Mouse (Mus musculus) thymus, postnatal 10 days (tissue): ENCODE data around the gene Tmem165.

Experiments
- DNase-seq, 2 experiments: peaks; one replicate each; pipeline ENCODE4 v3.0.0; 2021; ENCODE audit warnings: low spot score in 2 of 2

Tmem165 gene

DNA sequence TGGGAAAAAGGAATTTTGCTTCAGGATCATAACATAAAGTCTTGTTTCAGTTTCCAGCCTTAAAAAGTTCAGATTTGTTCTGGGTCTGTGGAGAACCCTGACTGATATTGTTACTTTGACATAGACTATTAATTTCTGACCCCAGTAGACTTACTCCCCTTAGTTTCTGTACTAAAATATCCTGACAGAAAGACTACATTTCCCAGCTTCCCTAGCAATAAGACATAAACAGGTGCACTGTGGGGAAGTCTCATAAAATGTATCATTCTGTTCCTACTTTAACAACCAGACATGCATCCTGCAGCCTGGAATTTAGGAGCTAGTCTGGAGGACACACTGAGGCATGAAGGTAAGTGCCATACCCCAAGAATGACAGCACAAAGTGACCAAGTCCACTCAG, 12.6 kb upstream of the Tmem165 start:
- DNase-seq: no peak

GRCm38 (mm10) chr5:76175051-76175450, 8.6 kb upstream of the Tmem165 start:
- no peak for DNase-seq

DNA sequence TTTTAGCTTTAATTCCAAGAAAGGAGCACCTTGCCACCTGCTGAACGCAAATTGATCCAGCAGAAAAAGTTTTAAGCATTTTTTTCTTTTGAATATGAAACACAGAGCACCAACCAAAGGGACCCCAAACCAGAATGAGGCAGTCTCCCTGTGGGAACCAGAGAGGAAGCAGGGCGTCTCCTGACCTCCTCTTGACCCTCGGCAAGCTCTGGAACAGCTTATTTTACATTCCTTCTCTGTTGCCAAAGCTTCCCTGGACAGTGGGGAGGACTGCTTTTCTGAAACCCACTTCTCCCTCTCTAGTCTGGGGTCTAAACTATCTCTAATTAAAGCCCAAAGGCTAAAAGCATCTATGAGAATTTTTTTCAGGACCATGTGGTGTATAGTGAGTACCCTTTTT, 7.3 kb upstream of the Tmem165 start:
- no peak for DNase-seq

- DNase-seq: no peak
Observed at GRCm38 (mm10) chr5:76176841-76177240, 6.8 kb upstream of the Tmem165 start.

DNA sequence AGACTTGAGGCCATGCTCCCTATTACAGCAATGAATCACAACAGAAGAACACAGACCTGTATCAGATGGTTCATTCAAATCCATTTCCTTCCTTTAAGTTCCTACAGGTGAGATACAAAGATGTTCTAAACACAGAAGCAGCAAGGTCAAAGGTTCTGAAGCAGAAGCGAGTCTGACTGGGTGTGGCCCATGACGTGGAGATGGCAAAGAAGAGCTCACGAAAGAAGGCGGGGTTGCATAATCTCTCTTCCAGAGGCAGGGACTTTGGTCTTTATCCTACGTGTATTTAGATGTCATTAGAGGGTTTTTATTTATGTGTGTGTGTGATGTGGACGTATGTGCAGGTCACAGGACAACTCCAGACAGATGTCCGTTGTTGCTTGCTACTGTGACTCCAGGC, 6.0 kb upstream of the Tmem165 start:
- DNase-seq: no peak

- DNase-seq: no peak
Observed at GRCm38 (mm10) chr5:76179171-76179570, 4.5 kb upstream of the Tmem165 start.

- DNase-seq: no peak
Observed at GRCm38 (mm10) chr5:76179791-76180190, 3.9 kb upstream of the Tmem165 start.

- DNase-seq: no peak
Observed at GRCm38 (mm10) chr5:76182326-76182725, 1.4 kb upstream of the Tmem165 start.

- DNase-seq: no peak
Observed at GRCm38 (mm10) chr5:76183043-76183749, 484 bp upstream of the Tmem165 start.

GRCm38 (mm10) chr5:76184286-76185080, 803 bp downstream of the Tmem165 start:
- DNase-seq: peak; percentile 63 to 65

- DNase-seq: no peak
Observed at GRCm38 (mm10) chr5:76187885-76188284, 4.2 kb downstream of the Tmem165 start.

- DNase-seq: no peak
Observed at GRCm38 (mm10) chr5:76190609-76191008, 6.9 kb downstream of the Tmem165 start.

DNA sequence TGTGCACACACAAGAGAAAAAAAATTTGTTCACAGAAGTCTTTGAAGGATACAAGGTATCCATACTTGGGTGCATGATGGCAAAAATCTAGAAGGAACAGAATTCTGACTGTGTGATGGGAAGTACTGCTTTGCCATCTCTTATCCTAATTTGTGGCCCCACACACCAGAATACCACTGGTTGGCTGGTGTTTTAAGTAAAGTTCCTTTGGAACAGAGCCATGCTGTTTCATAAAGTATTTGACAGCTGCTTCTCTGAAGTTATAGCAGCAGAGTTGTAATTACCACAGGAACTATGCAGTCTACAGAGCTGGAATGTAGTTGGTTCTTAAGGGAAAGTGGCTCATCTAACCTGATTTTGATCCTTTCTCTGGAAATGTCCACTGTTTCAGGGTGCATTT, 9.4 kb downstream of the Tmem165 start:
- no peak for DNase-seq

DNA sequence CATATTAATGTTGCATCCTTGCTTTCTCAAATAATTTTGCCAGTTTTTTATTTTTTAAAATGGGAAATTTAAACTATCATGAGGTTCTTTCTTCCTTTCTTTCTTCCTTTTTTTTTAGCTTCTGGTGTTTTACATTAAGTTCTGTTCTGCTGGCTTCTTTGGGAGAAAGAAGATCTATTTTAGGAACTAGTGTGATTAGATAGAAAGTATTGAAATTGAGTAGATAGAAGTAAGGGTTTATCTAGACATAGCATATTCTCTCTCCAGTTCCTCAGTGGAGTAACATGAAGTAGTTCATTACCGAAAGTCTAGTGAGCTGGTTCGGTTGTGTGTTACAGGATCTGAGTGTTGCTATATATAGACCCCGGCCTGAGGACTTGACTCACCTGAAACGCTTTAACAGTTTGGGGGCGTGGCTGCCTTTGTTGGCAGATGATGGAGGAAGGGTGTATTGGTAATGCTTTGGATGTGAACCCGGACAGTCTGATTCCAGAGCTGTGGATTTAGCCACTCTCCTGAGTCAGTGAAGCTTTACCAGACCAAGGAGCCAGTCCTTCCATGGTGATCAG, 10.8 kb downstream of the Tmem165 start:
- no peak for DNase-seq

- DNase-seq: no peak
Observed at GRCm38 (mm10) chr5:76199346-76199745, 15.7 kb downstream of the Tmem165 start.

DNA sequence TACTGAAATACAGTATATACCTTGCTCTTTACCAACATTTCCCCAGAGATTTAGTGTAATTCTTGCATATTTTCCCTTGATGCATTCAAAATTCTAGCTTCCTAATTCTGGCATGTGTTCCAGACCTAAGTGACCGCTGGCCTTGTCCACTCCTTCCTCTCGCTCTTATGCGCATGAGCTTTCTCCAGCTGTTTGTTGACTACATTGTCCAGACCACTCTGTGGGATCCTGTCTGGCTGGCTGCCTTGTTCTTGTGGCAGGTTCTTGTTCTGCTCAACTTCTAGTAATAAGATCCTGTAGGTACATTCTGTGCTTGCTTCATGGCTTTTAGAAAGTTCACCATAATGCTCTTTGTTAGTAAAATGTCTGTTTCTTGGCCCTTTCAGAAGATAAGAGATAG, 19.5 kb downstream of the Tmem165 start:
- no peak for DNase-seq

GRCm38 (mm10) chr5:76205886-76206285, 22.2 kb downstream of the Tmem165 start:
- no peak for DNase-seq

DNA sequence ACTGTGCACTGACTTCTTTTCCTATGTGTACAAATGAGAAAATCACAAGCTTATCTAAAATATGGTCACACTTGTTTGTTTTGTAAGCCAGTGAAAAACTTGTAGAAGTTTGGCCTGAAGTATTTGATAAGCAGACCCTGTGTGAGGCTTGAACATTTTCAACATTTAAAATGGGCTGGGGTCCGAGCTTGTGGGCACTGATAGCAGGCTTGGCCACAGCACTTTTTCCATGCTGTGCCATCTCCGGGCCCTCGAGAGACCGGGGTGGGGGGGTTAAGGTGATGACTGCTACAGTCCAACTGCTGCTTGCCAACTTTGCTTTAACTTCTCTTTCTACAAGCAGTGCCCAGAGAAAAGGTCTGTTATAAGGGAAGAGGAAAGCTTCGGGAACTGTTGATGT, 24.4 kb downstream of the Tmem165 start:
- DNase-seq: no peak

DNA sequence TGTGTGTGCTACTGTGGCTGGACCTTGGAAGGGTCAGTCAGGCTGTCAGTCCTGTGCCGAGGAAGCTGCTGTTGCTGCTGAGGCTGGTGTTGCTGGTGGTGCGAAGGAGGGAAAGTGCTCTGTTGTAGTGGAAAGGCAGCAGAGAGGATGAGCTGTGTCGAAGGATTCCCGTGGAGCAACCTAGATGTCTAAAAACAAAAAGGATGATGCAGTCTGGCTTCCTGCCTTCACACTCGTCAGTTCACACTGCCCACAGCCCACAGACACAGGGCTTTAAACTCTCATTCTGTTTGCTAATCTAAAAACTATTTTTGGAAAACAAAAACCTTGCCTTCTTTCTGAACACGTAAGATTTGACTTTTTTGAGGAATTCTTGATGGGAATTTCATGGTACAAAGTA, 33.0 kb downstream of the Tmem165 start:
- no peak for DNase-seq

DNA sequence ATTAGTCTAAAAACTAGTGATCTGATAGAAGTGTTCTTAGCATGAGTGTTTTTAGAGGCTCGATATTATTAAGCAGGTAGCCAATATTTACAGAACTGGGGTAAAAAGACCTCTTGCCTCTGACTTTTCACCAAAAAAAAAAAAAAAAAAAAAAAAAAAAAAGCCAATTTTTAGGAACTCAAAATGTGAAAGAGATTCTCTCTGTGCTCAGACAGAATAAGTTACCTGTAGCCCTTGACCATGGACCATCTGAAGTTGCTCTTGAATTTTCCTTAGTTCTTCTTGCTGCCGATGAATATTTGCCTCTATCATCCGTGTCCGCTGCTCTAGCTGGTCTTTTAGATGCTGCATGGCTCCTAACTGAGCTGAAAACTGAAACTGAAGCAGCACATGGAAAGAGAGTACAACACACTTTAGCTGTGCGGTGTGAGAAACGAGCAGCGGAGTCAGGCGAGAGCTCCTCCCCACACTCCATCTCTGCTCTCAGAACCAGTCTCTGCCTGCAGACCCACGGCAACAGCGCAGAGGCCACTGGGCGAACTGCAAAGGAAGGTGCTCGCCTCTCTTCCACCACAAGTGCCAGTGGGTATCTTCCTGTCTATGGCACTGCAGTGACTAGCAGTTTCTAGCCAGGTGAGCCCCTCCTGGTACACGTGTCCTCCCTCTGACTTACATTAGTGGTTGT, 47.6 kb downstream of the Tmem165 start:
- DNase-seq: no peak

DNA sequence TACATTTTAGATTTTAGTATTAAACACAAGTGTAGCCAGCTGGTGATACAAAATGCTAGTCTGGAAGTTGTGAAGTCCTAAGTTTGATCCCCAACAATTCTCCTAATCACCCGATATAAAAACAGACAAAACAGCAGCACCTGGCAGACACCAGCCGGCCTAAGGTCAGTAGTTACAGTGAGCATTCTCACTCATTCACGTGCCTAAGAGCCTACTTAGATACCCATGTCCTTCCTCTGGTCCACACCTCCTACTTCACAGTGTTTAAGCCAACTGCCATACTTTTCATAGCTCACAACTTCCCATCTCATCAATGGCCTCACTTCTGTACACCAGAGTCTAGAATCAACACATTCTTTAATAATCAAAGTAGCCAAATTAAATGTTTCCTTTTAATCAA, 59.6 kb downstream of the Tmem165 start:
- DNase-seq: no peak

DNA sequence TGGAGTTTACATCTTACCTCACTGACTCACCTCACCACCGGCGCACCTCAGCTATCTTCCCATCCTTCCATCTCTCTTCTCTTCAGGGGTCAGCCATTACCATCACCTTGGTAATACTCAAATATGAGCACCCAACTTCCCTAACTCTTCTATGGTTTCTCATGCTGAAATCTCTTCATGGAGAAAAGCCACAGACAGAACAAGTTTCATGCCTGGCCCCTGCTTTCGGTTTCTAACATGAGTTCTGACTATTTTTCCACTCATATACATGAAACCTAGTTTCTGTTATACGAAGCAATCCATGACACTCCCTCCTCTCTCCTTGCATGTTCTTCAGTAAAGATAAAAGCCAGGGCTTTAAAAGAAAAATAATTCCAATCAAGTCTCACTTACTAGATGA, 60.2 kb downstream of the Tmem165 start:
- DNase-seq: no peak
